Mouse (Mus musculus) gastrocnemius, adult 18-20 months (tissue): ENCODE measurements around the gene LTO1. TPM values are rescaled to one million over a fixed set of nuclear protein-coding genes. Genes with fewer than 3 reads are reported as not detected.

Source experiments
- DNase-seq: peaks from one replicate; pipeline ENCODE4 v3.0.0; 2021; ENCODE audit warnings: low spot score
- total RNA-seq, 2 experiments: library from RNA; stranded (reverse); gene quantifications; 2 replicates each; pipeline ENCODE4 v1.2.3; 2021

The LTO1 gene
- total RNA-seq, 2 experiments from 2014 or later, result 8.0 to 10.2 TPM

DNA sequence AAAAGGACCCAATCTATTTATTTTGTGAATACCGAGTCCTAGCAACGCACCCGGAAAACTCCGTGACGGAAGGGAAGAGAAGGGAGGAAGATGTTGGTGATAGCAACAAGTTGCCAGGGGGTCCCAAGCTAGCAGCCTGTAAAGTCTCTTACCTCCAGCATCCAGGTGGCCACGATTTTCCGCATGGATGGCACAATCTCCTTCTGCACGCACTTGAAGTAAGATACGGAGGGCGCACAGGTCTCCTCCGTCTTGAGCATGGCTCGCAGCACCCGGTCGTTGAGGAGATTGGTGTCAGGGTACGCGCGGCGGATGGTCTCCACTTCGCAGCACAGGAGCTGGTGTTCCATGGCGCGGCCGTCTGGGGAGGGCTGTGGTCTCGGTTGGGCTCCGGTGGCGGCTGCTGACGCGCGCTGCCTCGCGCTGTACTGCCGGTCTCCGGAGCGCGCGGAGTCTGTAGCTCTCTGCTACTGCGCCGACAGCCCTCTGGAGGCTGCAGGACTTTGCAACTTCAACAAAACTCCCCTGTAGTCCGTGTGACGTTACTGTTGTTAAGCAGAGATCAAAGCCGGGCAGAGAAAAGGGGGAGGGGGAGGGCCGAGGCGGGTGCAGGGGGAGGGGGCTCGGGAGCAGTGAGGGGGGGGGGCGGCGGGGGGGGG is 24.6 kb downstream of the LTO1 start, which contains the start of gene Ccnd1:
TSS of gene Ccnd1 (minus strand) at position 582 of the 659 bp plus-strand sequence.
- no peak for DNase-seq

DNA sequence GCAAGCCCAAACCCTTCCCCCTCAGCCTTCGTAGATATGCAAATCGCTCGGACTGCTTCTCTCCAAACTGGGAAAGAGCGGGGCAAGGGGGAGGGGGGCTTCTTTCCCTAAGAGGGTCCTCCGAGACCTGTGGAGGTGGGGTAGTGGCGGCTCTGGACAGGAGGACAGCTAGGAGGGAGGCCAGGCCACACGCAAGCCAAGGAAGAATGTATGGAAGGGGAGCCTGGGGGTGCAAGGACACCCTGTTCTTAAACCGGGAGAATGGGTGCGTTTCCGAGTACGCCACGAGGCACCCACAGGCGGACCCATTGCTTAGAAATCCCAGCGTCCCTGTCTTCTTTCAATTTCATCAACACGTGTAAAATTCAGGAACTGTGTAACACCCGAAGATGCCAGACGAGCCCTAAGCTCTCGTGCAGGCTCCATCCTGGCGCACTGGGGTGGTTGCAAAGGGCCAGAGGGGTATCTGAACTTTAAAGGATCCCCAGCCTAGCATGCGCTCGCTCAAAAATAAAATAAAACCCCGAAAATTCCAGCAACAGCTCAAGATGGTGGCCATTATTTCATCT is 25.2 kb downstream of the LTO1 start:
- no peak for DNase-seq

DNA sequence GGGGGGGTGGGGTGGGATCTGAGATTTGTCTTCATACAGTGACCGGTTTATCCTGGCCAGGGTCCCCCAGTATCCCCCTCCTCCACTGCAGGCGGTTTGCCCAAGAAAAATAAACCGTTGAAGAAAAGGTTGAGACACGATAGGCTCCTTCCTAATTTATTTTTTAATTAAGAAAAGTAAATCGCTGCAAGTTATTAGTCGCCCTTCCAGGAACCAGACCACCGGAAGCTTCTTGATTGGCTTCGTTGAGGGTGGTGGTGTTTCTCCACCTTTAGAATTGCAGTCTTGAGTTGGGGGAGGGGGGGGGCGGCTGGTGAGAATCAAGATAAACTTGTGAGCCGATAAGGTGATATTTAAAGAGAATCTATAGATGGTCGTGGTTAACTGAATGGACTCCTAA is 25.7 kb downstream of the LTO1 start:
- DNase-seq, result no peak

DNA sequence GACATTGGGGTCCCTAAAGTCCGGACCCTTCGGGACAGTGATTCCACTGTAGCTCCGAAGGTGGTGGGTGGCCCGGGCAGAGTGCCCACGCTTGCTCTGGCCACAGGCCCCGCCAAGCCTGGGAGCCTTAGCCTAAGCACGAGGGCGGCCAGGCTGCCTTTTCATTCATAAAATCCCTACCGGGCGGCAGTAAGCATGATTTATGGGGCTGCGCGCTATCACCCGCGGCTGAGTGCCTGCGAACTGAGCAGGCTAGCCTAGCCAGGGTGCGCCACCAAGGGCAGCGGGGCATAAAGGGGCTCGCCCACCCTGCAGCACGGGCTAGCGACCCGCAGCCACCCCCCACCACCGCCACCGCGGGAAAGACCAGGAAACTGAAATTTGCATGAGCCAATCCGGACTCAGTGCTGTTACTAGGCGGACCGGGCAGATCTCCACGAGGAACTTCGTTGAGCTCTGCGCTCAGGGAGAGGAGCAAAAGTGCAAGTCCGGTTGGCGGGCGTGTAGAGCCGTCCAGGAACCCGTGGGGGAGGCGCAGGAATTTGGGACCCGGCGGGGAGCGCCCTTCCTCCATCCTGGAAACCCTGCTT is 26.4 kb downstream of the LTO1 start:
- peak; percentile 67 for DNase-seq

DNA sequence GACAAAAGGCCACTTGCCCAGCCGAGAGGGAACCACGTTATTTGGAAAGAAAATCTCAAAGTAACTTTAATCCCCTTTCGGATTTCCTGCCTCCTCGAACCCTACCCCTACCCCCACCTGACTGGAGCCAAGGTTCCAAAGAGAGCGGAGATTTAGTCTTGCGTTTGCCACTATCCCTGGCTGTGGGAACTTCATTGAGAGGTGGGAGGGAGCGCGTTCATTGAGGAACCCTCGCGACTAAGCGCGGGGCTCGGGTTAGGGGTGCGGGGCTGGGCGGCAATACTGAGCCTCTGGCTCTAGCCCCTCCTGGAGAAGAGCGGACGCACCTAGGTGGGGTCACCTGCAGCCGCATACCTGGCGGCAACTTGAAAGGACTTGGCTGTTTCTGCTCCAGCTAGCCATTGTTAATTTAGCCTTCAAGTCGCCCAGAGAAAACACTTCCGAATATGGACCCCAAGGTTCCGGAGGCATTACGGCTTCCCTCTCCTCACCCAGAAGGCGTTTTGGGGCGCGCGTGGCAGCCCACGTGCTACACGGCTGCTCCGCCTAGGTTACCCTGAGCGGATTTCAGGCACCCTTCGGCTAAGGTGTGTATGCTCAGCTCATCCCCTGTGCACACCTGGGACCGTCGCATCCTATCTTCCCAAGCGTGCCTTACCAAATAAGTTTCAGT is 27.3 kb downstream of the LTO1 start:
- DNase-seq, result no peak

DNA sequence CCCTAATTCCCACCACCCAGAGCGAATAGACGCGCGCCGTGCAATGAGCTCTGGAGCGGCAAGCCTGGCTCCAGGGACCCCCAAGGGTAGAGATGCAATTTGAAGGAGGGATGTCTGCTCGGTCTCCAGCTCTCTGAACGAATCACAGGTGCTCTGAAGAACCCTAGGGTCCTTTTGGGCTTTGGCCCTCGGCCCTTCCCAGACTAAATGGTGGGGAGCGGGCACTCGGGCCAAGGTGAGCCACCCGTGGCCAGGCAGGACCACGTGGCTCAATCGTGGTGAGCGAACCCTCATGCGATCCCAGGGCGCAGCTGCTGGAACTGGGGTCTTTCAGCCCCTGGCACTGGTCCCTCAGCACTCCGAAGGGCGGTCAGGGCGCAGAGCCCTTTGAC is 27.8 kb downstream of the LTO1 start:
- no peak for DNase-seq

DNA sequence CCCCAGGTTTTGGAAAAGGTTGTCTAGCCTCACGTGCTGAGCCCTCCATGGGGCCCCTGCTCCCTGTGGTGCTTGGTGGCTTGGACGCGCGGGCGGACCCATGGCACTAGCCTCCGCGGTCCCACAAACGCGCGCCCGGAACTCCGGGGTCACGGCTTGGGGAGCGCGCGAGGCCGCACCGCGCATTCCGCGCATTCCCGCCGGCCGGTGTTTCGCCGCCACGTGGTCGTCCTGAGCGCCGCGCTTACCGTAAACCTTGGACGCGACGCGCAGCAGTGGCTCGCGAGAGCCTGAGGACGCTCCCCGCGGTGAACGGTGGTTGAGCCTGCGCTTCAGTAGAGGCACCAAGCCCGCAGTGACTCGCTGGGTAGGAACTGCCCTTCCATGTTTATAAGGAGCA is 28.4 kb downstream of the LTO1 start:
- peak; percentile 40 for DNase-seq

DNA sequence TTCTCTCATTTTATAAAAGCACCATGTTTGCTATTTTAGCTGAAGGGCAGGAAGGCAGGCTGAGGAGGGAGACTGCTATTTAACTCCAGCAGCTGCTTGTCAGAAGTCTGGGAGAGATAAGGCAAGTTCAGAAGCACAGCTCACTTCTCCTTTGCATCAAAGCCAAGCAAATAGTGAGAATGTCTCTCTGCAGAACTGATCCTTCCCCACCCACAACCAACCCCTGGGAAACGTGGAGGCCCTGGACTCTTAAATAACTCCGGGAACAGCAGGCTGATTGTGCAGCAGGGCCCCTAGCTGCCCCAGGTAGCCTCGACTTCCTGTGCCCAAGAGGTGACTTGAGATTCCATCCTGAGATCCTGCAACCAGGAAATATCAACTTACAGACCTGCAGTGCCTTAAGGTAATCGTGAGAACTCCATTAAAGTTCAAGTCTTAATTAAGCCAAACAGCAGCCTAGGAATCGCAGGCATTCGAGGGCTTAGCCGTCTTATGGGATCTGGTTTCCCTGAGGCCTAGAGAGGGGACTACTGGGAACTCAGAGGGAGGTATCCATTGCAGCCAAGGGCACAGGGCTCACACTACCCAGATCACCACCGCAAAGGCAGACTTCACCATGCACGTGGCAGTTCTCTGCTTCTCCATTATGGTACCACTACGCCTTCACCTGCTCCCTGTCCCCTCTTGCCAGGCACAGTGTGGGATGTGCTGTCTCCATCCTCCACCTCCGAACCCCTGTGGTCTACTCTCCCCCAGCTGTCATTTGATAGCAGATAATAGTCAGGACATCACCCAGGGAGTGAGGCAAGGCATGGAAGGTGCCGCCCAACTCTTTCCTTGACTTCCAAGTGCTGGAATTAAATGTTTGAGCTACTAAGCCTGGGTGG is 43.9 kb downstream of the LTO1 start:
- no peak for DNase-seq

DNA sequence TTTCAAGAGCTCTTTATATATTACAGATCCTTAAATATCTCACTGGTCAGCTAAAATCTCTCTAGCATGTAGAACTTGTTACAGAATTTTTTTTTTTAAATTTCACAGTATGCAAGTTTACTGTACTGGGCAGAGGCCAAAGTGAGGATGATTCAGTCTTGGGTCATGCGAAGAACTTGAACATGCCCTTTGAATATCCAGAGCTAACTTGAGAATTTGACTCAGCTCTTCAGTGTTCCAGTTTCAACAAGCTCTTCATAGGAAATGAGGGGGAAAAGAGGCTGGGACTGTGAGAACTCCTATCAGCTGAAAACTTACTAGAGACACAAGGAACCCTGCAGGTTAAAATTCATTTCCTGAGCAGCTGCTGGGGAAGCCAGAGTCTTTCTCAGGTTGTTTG is 49.0 kb downstream of the LTO1 start:
- no peak for DNase-seq

DNA sequence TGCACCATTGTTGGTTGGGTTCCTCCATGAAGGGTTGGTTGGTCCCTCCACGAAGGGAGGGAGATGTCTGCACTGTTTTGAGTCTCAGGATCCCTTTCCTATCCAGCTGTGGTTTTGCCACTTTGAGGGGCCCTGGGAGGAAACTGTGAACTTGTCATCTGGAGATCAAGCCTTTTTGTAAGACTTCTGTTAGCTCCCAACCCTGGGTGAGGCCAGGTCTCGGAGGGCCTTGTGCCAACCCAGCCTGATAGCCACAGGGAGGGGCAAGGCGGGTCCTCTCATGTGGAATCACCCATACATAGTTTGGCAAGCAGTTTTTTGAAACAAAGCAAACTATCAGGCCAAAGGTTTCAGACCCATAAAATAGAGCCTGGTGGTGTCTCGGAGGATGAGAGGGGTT is 49.4 kb downstream of the LTO1 start:
- DNase-seq, result no peak

DNA sequence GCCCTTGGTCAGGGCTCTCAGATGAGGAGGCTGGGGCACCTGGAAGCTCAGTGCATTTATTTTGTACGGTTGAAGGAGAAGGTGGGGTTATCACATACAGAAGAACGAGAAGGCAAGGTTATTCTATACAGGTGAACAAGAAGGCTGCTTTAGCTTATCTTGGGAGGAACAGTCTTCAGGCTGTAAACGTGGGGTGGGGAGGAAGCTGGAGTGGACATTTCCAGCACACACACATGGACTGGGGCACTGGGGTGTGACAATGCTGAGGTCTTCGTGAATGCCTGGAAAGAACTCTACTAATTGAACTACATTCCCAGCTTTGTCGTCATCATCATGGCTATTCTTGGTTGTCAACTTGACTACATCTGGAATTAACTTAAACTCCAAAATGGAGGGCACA is 51.0 kb downstream of the LTO1 start:
- DNase-seq, result no peak

DNA sequence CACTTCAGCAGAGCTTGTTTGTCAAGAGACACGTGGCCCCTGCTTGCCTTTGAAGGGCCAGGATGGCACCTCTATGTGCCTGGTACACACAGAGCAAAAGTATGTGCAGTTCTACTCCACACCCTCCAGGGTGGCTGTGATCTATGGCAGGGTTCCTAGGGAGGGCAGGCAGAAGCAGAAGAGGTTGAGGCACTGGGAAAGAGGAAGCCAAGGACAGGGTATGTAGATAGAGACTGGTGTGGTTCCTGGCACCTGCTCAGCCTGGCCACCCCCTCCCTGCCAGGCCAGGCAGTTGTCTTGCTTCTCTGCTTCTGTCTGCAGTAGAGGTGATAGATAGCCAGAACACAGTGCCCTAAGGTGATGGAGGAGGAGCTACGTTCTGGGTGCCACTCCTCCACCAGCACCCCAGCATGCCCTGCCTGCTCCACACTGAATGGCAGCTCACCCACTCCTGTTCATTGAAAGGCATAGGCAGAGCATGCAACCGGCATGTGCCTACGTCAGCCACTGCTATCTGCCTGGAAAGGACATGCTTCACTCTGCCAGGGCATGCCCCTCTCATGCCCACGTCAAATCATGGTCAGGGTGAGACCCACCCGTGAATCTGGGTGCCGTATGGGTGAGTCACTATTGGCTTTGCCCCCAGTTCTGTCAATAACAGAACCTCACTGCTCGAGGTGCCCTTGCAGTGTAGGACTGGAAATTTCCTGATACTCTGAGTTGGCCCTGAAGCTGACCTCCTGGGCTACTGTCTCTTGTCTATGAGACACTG is 56.3 kb downstream of the LTO1 start:
- no peak for DNase-seq

DNA sequence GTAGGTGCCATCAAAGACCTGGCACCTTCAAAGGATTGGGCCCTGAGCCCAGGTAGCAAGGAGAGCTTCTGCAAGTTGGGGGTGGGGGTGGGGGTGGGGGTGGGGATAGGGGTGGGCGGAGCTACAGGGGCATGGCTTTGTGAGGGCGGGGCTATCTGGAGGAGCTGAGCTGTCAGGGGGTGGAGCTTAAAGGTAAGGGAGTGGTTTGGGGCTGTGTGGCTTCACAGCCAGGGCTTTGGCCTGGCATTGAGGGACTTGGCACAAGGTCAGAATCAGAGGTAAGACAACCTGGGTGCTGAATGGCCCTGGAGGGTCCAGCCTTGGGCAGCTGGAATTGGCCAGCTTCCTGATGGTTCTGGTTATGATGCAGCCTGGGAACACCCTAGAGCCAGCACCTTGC is 56.9 kb downstream of the LTO1 start:
- DNase-seq, result no peak

DNA sequence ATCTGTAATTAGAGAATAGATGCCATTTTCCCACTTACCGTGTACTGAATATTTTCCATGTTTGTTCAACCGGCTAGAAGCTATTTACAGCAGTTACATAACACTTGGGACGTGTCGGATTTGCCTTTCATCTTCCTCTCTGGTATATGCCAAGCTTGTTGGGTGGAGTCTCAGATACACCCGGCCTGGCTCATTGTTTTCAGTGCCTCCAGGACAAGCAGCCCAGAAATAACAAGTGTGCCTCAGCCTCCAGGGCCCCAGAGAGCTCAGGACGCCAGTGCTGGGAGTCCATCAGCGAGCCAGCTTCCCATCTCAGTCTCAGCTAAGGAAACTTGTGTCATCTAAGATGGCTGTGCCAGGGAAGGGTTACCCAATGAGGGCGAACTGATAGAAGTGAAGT is 58.6 kb downstream of the LTO1 start:
- peak; percentile 21 for DNase-seq

DNA sequence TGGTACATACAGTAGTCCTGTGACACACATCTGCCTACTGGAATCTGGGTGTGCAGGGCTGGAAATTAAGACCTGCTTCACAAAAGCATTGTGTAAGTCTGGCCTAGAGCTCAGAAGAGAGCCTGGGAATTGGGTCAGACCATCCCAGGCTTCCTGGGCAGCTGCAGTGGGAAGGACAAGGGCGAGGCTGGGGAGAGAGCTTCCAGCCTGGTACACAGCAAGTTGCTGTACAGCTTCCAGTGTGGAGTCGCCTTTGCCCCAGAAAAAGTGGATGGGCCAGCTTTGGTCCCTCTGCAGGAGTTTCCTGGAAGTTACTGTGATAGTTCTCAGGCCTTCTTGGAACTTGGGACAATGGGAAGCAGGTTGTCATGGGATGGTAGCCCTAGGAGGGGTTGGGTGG is 62.2 kb downstream of the LTO1 start:
- DNase-seq, result no peak

DNA sequence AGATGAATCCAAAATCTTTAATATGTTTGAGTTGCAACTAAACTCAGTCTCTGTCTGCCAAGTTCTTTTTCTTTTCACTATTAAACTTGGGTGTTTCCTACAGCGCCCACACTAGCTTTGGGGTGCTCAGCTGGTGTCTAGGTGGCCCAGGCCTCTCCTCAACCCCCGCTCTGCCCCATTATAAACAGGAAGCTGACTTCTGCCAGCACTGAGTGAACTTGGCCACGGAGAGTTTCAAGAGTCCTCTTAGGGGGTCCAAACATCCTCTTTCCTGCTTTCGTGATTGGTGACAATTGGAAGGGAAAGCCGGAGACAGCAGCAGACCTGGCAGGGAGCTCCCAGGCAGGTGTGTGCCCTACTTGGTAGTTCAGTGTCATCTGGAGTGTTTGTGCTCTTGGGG is 64.9 kb downstream of the LTO1 start:
- DNase-seq, result no peak

Other genes starting within 250 kb of the LTO1 start
- 1 to 10 TPM; 2.3 to 3.4 TPM for gene Ano1, start 163.1 kb upstream of the LTO1 start, total RNA-seq
- gene Fgf3, start 77.0 kb upstream of the LTO1 start, total RNA-seq, result not detected
- not detected for gene Fgf4, start 67.7 kb upstream of the LTO1 start, total RNA-seq
- not detected for gene Fgf15, start 18.6 kb upstream of the LTO1 start, total RNA-seq
- gene Ccnd1, start 24.8 kb downstream of the LTO1 start, total RNA-seq, result 1 to 10 TPM; 3.2 to 9.1 TPM